Mouse (Mus musculus): ENCODE data around the gene Vgf. TPM values are rescaled to one million over a fixed set of nuclear protein-coding genes. Genes with fewer than 3 reads are reported as not detected.
A peak's percentile ranks its signal among the peaks of the same experiment; 100 is the strongest.

Gene Vgf
- polyA plus RNA-seq, 1 experiment, result not detected

GRCm38 (mm10) chr5:137076191-137076930 lies 50.2 kb downstream of the Vgf start:
- TF ChIP-seq POLR2A (IDR thresholded peaks at IDR 0.05; ENCODE audit: borderline replicate concordance, low read depth, low read length) (no peak), CTCF (IDR thresholded peaks at IDR 0.05; ENCODE audit: low read depth, low read length) (no peak)
- H3K4me3 ChIP-seq (ENCODE audit: insufficient read depth, low read length), result no peak overlapping the region
- H3K27ac ChIP-seq (ENCODE audit: insufficient read depth, low read depth, low read length), result no peak overlapping the region
- H3K4me1 ChIP-seq (ENCODE audit: control insufficient read depth, insufficient read depth, low read length), result peaks cover 60% of the 10 kb centered on the region

GRCm38 (mm10) chr5:137077187-137077586 lies 51.0 kb downstream of the Vgf start:
- H3K4me3 ChIP-seq (ENCODE audit: insufficient read depth, low read length), result no peak overlapping the region
- H3K4me1 ChIP-seq (ENCODE audit: control insufficient read depth, insufficient read depth, low read length), result peaks cover 54% of the 10 kb centered on the region
- H3K27ac ChIP-seq (ENCODE audit: insufficient read depth, low read depth, low read length), result no peak overlapping the region
- no peak for TF ChIP-seq CTCF (IDR thresholded peaks at IDR 0.05; ENCODE audit: low read depth, low read length)
- TF ChIP-seq POLR2A (IDR thresholded peaks at IDR 0.05; ENCODE audit: borderline replicate concordance, low read depth, low read length), result no peak

GRCm38 (mm10) chr5:137078041-137078440 lies 51.8 kb downstream of the Vgf start:
- Histone ChIP-seq H3K4me3 (ENCODE audit: insufficient read depth, low read length) (no peak overlapping the region), H3K27ac (ENCODE audit: insufficient read depth, low read depth, low read length) (no peak overlapping the region), H3K4me1 (ENCODE audit: control insufficient read depth, insufficient read depth, low read length) (peaks cover 48% of the 10 kb centered on the region)
- TF ChIP-seq CTCF (IDR thresholded peaks at IDR 0.05; ENCODE audit: low read depth, low read length), result no peak
- no peak for TF ChIP-seq POLR2A (IDR thresholded peaks at IDR 0.05; ENCODE audit: borderline replicate concordance, low read depth, low read length)

GRCm38 (mm10) chr5:137078616-137079015 lies 52.4 kb downstream of the Vgf start:
- H3K4me1 ChIP-seq (ENCODE audit: control insufficient read depth, insufficient read depth, low read length), result peaks cover 45% of the 10 kb centered on the region
- no peak overlapping the region for H3K27ac ChIP-seq (ENCODE audit: insufficient read depth, low read depth, low read length)
- TF ChIP-seq CTCF (IDR thresholded peaks at IDR 0.05; ENCODE audit: low read depth, low read length), result no peak
- no peak for TF ChIP-seq POLR2A (IDR thresholded peaks at IDR 0.05; ENCODE audit: borderline replicate concordance, low read depth, low read length)
- H3K4me3 ChIP-seq (ENCODE audit: insufficient read depth, low read length), result no peak overlapping the region

- H3K27ac ChIP-seq (ENCODE audit: insufficient read depth, low read depth, low read length), result peak overlapping the region; percentile 7; the same call in 1 of the 2 replicates
These were observed 53.7 kb downstream of the Vgf start for GRCm38 (mm10) chr5:137079849-137080248.

More at GRCm38 (mm10) chr5:137079849-137080248, 53.7 kb downstream of the Vgf start:
- Histone ChIP-seq H3K4me1 (ENCODE audit: control insufficient read depth, insufficient read depth, low read length) (peaks cover 37% of the 10 kb centered on the region), H3K4me3 (ENCODE audit: insufficient read depth, low read length) (no peak overlapping the region)
- TF ChIP-seq POLR2A (IDR thresholded peaks at IDR 0.05; ENCODE audit: borderline replicate concordance, low read depth, low read length) (no peak), CTCF (IDR thresholded peaks at IDR 0.05; ENCODE audit: low read depth, low read length) (no peak)

Other genes with a start within 250 kb of the Vgf start
- not detected in 2 replicates for gene Col26a1, start 143.2 kb upstream of the Vgf start, polyA plus RNA-seq (2012; ENCODE audit: insufficient read depth, insufficient read length, missing spikeins)
- 37.3 and 44.9 TPM in 2 replicates for gene Ift22, start 118.2 kb upstream of the Vgf start, polyA plus RNA-seq (2012; ENCODE audit: insufficient read depth, insufficient read length, missing spikeins)
- 146 and 149 TPM in 2 replicates for gene Fis1, start 73.1 kb upstream of the Vgf start, polyA plus RNA-seq (2012; ENCODE audit: insufficient read depth, insufficient read length, missing spikeins)
- gene Cldn15, start 59.8 kb upstream of the Vgf start, polyA plus RNA-seq (2012; ENCODE audit: insufficient read depth, insufficient read length, missing spikeins), result not detected in 2 replicates
- gene Plod3, start 39.4 kb upstream of the Vgf start, polyA plus RNA-seq (2012; ENCODE audit: insufficient read depth, insufficient read length, missing spikeins), result 66.4 and 66.7 TPM in 2 replicates
- gene Znhit1, start 38.4 kb upstream of the Vgf start, polyA plus RNA-seq (2012; ENCODE audit: insufficient read depth, insufficient read length, missing spikeins), result 75.0 and 82.2 TPM in 2 replicates
- 92.4 and 96.8 TPM in 2 replicates for gene Ap1s1, start 19.7 kb downstream of the Vgf start, polyA plus RNA-seq (2012; ENCODE audit: insufficient read depth, insufficient read length, missing spikeins)
- gene Serpine1, start 45.9 kb downstream of the Vgf start, polyA plus RNA-seq (2012; ENCODE audit: insufficient read depth, insufficient read length, missing spikeins), result 9.7 and 10.6 TPM in 2 replicates
- gene Trim56, start 89.8 kb downstream of the Vgf start, polyA plus RNA-seq (2012; ENCODE audit: insufficient read depth, insufficient read length, missing spikeins), result 14.9 and 18.9 TPM in 2 replicates
- gene Muc3, start 122.9 kb downstream of the Vgf start, polyA plus RNA-seq (2012; ENCODE audit: insufficient read depth, insufficient read length, missing spikeins), result not detected in 2 replicates
- gene Muc3a, start 186.0 kb downstream of the Vgf start, polyA plus RNA-seq (2012; ENCODE audit: insufficient read depth, insufficient read length, missing spikeins), result not detected in 2 replicates